Mouse (Mus musculus) cerebellum, adult 2 months (tissue): ENCODE data around the gene 4930539E08Rik. TPM values are rescaled to one million over a fixed set of nuclear protein-coding genes. Genes with fewer than 3 reads are reported as not detected.

Source experiments
- DNase-seq, 2 experiments: peaks; one replicate each; pipeline ENCODE4 v3.0.0; 2021
- H3K27ac ChIP-seq: fragments of 200-500 bp; 2 replicates; pipeline ENCODE4 v1.5.1; 2012; ENCODE audit warnings: low read length, control low read depth, inconsistent platforms; ENCODE audit not compliant: insufficient read depth
- H3K27me3 ChIP-seq: fragments of 200-500 bp; 2 replicates; pipeline ENCODE4 v1.6.1; 2012; ENCODE audit warnings: inconsistent platforms, mild to moderate bottlenecking, low read length, moderate library complexity; ENCODE audit not compliant: control insufficient read depth, insufficient read depth
- H3K4me1 ChIP-seq: fragments of 200-500 bp; 2 replicates; pipeline ENCODE4 v1.6.1; 2011; ENCODE audit warnings: low read length; ENCODE audit not compliant: control insufficient read depth, insufficient read depth
- H3K4me3 ChIP-seq: fragments of 200-500 bp; replicated peaks from 2 replicates; pipeline ENCODE3; 2011; ENCODE audit warnings: mild to moderate bottlenecking, low read depth, low read length, control low read depth; ENCODE audit not compliant: insufficient read depth
- CTCF ChIP-seq: fragments of 200-500 bp; IDR thresholded peaks from 2 replicates; pipeline ENCODE4 v1.5.1; 2011; ENCODE audit warnings: low read depth, mild to moderate bottlenecking, control low read depth, low read length, moderate library complexity, borderline replicate concordance; ENCODE audit not compliant: insufficient read depth
- POLR2A ChIP-seq: fragments of 200-500 bp; IDR thresholded peaks from 2 replicates; pipeline ENCODE4 v1.6.1; 2011; ENCODE audit warnings: low read length, control low read depth, borderline replicate concordance; ENCODE audit not compliant: insufficient read depth
- WGBS: fragments of 180-500 bp; shearing (Covaris S2); methylation state at CpG from one replicate; pipeline ENCODE4 v1.1.7; 2018; 5-methylcytosine and 5-hydroxymethylcytosine counted together
- polyA plus RNA-seq: library from polyadenylated mRNA; depleted of rRNA; stranded (reverse); fragments of >200 nt; gene quantifications from 2 replicates; pipeline ENCODE4 v1.2.3, GENCODE M21; 2012

The 4930539E08Rik gene
- polyA plus RNA-seq, 1 experiment = 0.36 TPM

DNA sequence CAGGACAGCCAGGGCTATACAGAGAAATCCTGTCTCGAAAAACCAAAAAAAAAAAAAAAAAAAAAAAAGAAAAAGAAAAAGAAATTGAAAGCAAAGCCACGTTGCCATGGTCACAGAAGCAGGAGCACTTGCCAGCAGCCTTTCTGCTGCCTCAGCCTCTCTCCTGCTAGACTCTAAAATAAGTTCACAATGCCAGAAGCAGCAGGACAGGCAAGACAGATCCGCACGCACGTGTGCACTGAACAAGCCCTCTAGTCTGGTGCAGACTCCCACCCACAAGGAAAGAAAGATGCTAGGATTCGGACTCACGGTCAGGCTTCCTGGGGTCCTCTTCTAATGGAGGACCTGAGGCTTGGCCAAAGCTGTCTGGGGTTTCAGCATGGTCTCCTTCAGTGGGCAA lies 7.2 kb downstream of the 4930539E08Rik start:
- Histone ChIP-seq H3K4me1 (peaks cover 4% of the 10 kb centered on the region; the same call in 1 of the 2 replicates), H3K4me3 (no peak overlapping the region), H3K27me3 (no peaks in the 10 kb centered on the region), H3K27ac (no peak overlapping the region)
- no peak for DNase-seq
- WGBS = 59% methylated on average over 7 of the region's 7 CpGs
- TF ChIP-seq POLR2A = no peak
- no peak for TF ChIP-seq CTCF

DNA sequence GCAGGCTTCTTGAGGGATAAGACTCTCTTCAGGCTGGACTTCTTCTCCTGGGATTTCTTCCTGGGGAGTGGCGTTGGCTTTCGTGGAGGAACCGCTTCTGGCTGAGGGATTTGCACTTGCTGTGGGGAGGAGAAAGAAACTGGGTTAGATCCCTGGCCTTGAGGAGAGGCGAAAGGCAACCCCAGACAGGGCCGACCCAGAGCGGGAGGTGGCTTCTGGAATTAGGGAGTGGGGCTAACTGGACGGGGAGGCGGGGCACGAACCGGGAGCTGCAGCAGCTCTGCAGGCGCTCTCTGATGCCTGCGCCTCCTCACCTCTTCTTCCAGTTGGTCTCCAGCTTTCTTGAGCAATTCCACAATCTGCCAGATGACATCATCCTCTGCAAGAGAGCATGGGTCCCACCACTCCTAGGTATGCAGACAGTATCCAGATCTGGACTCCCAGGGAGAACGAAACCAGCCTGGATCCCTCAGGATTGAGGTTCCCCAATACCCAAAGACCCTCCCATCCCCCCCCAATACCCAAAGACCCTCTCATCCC lies 9.7 kb downstream of the 4930539E08Rik start:
- peaks cover 4% of the 10 kb centered on the region; the same call in 1 of the 2 replicates for H3K4me1 ChIP-seq
- DNase-seq = no peak
- H3K27ac ChIP-seq = no peak overlapping the region
- 86% methylated on average over 13 of the region's 13 CpGs for WGBS
- no peaks in the 10 kb centered on the region for H3K27me3 ChIP-seq
- no peak overlapping the region for H3K4me3 ChIP-seq
- no peak for TF ChIP-seq CTCF

DNA sequence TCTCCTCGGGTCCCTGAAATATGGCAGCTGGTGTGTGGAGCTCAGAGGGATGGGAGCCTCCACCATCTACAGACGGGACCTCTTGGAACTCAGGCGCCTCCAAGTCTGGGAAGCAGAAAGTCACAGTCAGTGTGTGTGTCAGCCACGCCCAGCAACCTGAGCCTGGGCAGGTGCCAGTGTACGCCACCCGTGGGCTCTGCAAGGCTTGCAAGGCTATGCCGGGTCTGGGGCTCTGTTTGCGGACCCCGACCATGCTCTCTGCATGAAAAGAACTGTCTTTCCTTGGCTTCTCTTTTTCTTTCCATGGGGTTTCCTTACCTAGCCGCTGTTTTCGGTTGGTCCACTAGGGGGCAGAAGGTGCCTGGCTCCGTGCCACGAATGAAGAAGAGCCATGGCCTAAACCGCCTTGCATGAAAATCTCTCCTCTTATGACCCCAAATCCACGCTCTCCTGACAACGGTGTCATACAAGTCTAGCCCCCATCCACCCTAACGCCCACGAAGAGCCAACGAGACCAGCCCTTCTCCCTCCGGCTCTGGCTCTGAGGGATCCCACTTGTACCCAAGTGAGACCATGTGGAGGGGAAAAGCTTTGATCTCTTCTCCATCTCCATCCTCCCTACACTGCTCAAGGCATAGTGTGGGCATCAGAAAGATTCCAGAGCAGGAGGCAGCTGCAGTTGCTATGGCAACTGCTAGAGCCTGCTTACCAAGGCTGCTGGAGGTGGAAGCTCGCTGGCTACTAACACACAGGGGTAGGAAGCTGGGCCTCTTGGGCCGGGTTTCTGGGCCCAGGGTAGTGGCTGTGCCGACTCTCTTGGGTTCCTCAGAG lies 10.4 kb downstream of the 4930539E08Rik start:
- peak; percentile 49 to 78 for DNase-seq
- H3K27ac ChIP-seq = no peak overlapping the region
- no peaks in the 10 kb centered on the region for H3K27me3 ChIP-seq
- peak; percentile 82 for TF ChIP-seq CTCF
- no peak for TF ChIP-seq POLR2A
- H3K4me3 ChIP-seq = no peak overlapping the region
- WGBS = 23% methylated on average over 23 of the region's 23 CpGs
- peaks cover 8% of the 10 kb centered on the region for H3K4me1 ChIP-seq

DNA sequence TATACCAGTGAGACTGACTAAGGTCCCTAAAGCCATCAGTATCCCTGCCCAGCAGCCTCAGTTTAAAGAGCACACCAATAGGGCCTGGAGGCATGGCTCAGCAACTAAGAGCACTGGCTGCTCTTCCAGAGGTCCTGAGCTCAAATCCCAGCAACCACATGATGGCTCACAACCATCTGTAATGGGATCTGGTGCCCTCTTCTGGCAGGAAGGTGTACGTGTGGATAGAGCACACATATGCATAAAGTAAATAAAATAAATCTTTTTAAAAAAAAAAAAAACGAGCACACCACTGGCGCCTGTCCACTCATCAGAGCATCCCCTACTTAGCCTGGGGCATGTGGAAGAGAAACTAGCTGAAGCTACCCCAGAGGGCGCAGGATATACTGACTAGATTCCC lies 13.6 kb downstream of the 4930539E08Rik start:
- Histone ChIP-seq H3K27ac (no peak overlapping the region), H3K4me3 (no peak overlapping the region), H3K27me3 (no peaks in the 10 kb centered on the region), H3K4me1 (peaks cover 18% of the 10 kb centered on the region)
- TF ChIP-seq POLR2A (no peak), CTCF (no peak)
- 85% methylated on average over 4 of the region's 4 CpGs for WGBS
- no peak for DNase-seq

DNA sequence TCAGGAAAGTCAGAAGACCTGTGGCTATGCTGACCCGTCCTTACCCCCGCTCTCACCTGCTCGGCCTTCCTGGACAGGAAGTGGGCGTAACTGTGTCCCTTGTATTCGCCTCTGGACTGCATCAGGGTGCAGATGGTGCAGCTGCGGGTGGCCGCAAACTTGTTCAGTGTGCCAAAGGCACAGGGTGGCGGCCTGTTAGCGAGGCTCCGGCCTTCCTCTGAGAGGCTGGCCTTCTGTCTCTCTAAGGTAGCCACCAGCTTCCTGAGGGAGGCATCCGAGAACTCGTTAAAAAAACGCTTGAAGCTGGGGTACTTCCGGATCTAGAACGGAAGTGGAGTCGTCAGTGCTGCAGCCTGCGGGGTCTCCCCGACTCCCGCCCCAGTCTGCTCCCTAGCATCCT lies 15.7 kb downstream of the 4930539E08Rik start:
- DNase-seq = peak; percentile 75 to 82
- peaks cover 13% of the 10 kb centered on the region for H3K4me1 ChIP-seq
- H3K27ac ChIP-seq = no peak overlapping the region
- TF ChIP-seq POLR2A (no peak), CTCF (no peak)
- H3K4me3 ChIP-seq = no peak overlapping the region
- WGBS = 22% methylated on average over 19 of the region's 19 CpGs
- H3K27me3 ChIP-seq = no peaks in the 10 kb centered on the region

DNA sequence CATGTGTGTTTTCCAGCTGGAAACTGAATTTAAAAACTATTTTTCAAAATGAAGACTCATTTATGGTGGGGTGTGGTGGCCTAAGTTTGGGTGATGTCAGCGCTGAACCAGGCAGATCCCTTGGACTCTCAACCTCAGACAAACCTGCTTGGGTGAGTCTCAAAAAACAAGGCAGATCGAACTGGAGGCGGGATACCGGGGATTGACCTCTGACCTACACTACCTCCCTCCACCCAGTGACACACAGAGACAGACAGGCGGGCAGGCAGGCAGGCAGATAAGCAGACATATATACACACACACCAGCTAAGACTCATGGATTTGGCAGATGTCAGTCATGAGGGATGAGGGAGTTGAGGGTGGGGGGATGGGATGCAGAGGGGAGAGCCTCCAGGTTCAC lies 16.9 kb downstream of the 4930539E08Rik start:
- 92% methylated on average over 5 of the region's 5 CpGs for WGBS
- Histone ChIP-seq H3K27ac (no peak overlapping the region), H3K4me1 (peaks cover 13% of the 10 kb centered on the region), H3K4me3 (no peak overlapping the region), H3K27me3 (no peaks in the 10 kb centered on the region)
- TF ChIP-seq POLR2A = no peak
- no peak for TF ChIP-seq CTCF
- DNase-seq = no peak

DNA sequence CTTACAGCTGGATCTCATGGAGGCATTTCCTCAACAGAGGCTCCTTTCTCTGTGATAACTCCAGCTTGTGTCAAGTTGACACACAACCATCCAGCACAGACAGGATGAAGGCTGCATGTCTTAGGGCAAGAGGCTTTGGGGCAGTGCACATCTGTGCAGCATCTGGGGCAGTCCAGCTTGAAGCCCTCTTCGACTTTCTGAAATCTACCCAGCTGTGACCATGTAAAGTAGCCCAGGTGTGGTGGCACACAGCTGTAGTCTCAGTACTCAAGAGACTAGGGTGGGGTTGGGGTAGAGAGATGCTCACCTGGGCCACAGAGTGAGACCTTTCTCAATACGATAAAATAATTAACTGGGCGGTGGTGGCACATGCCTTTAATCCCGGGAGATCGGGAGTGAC lies 17.3 kb downstream of the 4930539E08Rik start:
- Histone ChIP-seq H3K27me3 (no peaks in the 10 kb centered on the region), H3K27ac (no peak overlapping the region), H3K4me3 (no peak overlapping the region), H3K4me1 (peaks cover 13% of the 10 kb centered on the region)
- DNase-seq = no peak
- TF ChIP-seq POLR2A (no peak), CTCF (no peak)
- 94% methylated on average over 5 of the region's 5 CpGs for WGBS

DNA sequence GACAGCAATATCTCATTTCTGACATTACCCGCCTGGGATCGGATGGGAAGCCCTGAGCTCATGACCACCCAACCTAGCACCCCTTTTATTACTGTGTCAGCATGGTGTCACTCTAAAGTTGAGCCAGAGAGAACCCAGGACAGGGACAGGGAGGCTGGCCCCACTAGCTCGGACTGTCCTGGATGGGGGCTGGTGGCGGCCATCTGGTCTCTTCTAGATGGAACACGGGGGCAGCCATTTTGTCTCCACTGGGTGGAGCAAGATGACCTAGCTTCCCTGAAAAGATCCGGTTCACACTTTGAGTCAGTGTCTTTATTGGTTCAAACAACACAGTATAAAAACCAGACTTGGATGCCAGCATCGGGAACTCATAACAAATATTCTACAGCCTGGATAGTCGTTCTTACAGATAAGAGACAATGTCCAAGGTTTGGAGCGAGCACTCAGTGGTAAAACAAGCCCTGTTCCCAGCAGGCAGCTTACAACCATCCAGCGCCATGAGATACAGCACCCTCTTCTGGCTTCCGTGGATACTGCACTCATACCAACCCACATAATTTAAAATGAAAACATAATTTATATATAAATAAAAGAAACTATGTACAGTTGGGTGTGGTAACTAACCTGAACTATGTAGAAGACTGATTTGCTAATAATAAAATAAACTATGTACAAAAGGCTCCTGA lies 18.9 kb downstream of the 4930539E08Rik start:
- H3K27ac ChIP-seq = no peak overlapping the region
- no peaks in the 10 kb centered on the region for H3K27me3 ChIP-seq
- peaks cover 13% of the 10 kb centered on the region for H3K4me1 ChIP-seq
- no peak for TF ChIP-seq POLR2A
- 95% methylated on average over 11 of the region's 11 CpGs for WGBS
- DNase-seq = no peak
- H3K4me3 ChIP-seq = no peak overlapping the region
